Mouse (Mus musculus) kidney, postnatal 4 days (tissue): Measurements from ENCODE around the gene Gm20547.
"Not testable (repeated sequence)": the region's sequence is repeated elsewhere in the genome, so short reads cannot be mapped to it uniquely, and the experiment has no call there.

Source experiments
- DNase-seq, 2 experiments: peaks; one replicate each; pipeline ENCODE4 v3.0.0; 2021; ENCODE audit warnings: mixed read lengths in 2 of 2

Gene Gm20547

DNA sequence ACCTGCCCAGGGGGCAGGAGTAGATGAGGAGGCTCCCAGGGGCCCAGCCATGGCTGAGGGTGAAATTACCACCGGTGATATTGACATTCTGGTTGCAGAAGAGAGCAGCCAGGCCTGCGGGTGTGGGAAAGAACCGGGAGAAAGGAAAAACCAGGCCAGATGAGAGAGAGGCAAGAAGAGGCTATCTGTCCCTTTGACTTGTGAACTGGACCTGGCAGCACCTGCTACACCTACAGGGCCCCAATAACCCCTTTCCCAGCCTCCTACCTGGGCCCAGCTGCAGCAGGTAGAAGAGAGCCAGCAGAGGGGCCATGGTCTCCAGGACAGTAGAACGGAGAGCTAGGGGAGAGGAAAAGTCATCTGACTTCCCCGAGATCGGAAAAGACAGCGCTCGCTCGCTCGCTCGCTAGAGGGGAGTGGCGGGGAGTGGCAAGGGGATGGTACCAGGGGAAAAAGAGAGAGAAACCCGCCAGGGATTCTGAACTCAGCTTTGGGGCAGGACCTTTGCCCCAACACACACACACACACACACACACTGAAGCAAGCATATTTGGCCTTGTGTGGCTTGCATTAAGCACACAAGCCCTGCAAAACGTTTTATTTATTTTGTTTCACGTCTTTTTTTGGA, at the start of gene Gm20547:
Gene Gm20547 (minus strand): TSS at position 360 of the 628 bp plus-strand sequence.
- peak; percentile 18 to 32 for DNase-seq

DNA sequence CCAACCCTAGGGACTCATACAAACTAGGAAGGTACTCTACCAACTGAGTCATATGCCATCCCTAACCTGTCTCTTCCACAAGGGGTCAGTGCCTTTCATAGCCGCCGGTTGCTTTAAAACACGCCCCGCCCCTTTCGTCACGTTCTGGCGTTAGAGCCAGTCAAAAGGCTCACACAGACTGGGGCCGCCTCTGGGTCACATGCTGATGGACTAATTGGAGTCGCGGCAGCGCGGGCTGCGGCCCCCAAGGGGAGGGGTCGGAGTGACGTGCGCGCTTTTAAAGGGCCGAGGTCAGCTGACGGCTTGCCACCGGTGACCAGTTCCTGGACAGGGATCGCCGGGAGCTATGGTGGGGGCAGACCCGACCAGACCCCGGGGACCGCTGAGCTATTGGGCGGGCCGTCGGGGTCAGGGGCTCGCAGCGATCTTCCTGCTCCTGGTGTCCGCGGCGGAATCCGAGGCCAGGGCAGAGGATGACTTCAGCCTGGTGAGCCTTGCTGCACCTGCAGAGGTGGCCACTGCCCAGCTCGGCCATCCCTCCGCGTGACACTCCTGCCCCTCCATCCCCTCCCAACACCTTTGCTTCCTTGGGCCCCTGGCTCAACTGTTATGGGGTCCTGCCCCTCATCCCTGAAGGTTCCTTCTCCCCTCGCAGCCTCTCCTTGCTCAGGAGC, 49.4 kb upstream of the Gm20547 start, which contains the start of gene Neu1:
Gene Neu1 (plus strand): TSS at position 193 of the 674 bp plus-strand sequence.
- peak; percentile 99 for DNase-seq

DNA sequence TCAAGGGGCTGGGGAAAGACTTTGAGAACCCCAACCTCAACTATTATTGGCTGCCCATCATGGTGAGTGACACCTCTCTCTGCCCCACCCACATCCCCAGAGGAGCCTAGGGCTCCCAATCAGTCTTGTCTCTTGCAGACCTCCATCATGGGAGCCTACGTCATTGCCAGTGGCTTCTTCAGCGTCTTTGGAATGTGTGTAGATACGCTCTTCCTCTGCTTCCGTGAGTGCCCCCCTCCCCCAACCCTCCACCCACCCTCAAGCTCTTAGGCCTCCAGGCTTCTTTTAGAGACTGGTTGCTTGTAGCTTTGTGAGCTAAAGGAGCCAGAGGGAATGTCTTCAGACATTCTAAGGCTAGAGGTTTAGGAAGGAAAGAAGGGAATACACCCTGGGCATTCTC, 47.0 kb upstream of the Gm20547 start:
- no peak for DNase-seq

DNA sequence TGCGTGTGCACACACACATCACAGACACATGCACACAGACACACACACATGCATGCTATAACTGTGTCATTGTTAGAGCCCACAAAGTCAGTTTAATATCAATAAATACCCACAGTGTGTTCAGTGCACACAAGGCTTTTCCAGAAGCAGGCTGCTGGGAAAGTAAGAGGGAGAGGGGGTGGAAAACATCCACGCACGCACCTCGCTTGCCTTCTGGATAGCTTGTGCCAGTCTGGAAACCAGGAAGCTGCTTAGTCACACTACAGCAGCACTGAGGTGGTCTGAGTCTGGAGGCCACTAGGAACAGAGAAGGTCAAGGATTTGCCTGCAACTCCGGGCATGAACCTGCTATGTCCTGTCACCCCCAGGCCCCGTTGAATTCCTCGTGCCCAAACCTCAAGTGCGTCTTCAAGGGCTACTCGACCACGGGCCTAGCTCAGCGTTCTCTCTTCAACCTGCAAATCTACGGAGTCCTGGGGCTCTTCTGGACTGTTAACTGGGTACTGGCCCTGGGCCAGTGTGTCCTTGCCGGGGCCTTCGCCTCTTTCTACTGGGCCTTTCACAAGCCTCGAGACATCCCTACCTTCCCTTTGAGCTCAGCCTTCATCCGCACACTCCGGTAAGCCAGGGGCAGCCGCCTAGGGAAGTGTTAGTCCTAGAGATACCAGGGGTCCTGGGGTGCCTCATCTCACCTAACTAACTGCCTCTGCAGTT, 45.6 kb upstream of the Gm20547 start:
- DNase-seq = no peak

DNA sequence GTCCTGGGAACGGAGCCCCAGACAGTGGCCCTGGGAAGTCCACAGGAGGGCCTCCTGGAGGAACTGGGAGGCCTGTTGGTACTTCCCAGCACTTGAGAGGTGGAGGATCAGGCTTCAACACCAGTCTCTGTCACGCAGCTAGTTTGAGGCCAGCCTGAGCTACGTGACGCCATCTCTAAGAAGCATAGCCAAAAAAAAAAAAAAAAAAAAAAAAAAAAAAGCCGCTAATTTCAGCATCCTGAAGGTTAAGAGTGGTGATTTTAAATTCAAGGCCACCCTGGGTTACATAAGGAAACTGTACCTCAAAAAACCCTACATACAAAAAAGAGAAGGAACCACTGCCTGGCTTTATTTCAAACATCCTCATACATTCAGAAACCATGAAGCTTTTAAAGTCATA, 42.4 kb upstream of the Gm20547 start:
- no peak for DNase-seq

DNA sequence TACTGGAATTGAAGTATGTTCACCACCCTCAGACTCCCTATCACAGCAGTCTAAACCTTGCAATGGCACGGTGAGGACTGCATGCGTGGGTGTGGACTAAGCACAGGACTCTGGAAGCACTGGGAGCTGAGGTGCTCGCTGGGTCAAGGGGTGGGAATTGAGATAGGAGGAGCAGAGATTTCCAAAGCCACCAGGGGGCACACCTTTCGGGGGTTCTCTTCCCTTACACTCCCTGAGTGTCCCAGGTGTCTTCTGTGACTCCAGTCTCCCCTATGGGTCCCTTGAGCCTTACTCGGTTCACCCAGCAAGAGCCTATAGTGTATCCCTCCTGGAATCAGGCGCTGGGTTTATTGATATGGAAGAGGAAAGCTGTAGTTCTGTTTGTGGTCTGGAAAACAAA, 41.1 kb upstream of the Gm20547 start:
- DNase-seq = peak; percentile 47 to 53

DNA sequence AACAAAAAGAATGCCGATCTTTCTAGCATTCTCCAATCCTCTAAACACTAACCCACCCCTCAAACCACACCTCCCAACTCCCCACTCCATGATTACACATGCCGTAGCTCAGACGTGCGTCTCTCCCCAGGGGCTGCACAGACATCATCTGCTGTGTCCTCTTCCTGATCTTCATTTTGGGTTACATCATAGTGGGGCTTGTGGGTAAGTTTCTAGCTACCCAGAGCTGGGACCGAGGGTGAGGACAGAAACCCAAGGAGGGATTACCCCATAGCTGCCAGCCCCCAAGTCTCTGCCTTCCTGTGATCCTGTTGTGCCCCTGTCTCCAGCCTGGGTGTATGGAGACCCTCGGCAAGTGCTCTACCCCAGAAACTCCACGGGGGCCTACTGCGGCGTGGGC, 35.3 kb upstream of the Gm20547 start:
- DNase-seq = no peak

DNA sequence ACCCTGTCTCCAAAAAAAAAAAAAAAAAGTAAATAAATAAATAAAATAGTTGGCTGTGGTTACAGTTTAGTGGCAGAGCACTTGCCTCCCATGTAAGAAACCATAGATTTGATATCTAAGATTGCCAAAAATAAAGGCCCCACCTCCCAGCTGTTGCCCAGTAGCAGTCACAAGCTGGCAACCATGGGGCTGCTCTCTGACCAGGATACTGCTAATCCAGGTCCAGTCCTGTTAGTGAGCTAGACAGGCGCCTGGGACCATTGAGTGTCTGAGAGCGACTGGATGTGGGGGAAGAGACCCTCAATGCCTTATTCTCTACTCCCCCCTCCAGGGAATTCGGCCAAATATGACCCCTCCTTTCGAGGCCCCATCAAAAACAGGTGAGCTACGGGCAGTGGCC, 34.5 kb upstream of the Gm20547 start:
- DNase-seq = no peak

DNA sequence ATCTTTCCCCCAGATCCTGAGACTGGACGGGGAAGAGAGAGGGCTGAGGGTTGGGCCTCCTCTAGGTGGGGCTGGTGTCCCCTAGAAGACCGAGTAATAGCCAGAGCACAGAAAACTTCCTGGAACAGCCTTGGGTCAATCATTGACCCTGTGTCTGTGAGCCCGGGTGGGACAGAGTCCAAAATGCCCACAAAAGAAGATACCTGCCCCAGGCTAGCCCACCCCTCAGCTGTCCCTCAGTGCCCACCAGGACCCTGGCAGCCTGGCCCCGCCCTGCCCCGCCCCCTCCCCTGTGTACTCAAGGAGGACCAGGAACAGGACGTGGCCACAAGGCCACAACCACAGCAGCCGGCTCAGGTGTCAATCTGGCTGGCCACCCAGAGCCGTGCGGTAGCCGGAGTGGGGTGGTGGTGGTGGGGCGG, 33.6 kb upstream of the Gm20547 start:
- peak; percentile 73 to 84 for DNase-seq

DNA sequence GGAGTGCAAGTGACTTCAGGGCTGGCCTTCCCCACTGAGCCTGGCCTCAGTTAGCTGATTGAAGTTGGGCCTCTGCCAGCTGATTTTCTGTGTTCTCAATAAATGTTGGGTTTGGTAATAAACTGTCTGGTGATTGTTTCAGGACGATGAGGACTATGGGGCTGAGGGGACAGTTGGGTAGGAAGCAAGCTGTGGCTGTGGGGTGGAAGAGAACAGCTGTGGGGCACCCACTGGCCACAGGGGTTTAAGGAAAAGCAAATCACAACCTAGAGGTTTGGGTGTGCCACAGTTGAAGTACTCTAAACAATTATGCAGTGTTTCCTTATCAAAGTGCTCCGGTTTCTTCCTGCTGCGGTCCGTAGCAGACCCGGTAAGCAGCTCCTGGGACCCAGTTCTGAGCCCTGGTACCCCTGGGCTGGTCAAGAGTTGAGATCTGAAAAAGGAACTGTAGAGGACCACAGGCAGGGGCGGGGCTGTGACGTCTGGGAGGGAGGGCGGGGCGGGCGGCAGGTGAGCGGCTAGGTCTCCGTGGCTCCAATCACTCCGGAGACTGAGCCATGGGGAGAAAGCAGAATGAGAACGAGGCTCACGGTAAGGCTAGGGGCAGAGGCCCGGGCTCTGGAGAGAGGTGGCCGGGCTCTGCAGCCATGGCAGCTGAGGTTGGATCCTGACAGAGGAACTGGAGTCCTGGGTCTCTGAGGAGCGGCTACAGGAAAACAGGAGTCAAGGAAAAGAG, 32.3 kb upstream of the Gm20547 start, which contains the start of gene Slc44a4:
Gene Slc44a4 (plus strand): TSS at position 537 of the 736 bp plus-strand sequence.
- peak; percentile 46 to 67 for DNase-seq

DNA sequence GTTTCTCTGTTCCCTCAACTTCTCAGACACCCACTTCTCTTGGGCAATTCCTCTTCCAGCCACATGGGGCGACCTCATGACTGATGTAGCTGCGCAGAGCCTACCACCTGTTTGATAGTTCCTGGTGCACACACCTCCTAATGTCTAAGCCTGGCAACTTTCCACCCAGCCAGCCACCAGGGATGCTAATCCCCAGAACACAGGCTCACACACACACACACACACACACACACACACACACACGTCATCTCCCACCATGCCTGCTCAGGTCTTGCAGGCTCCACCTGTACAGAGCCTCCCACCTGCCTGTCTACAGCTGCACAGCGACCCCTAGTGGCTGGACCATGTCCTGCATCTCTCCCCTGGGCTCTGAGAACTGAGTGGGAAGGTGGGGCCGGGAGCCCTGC, 30.1 kb upstream of the Gm20547 start:
- DNase-seq = peak; percentile 90 to 92

DNA sequence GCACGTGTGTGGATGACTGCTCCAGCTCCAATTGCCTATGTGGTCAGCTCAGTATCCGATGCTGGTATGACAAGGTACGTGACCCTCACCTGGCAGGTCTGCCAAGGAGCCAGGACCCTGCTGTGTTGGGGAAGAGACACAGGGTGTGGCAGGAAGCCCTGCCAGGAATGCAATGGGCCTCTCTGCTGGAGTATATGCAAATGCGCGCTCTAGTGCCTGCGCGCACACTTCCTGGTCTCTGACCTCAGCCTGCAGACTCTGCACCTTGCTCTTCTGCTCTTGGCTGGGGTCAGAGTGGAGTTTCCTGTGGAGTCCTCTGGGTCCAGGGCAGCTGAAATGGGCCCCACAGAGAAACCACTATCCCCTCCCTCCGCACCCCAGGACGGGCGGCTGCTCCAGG, 29.1 kb upstream of the Gm20547 start:
- peak in 1 of 2 experiments; percentile 40 for DNase-seq

DNA sequence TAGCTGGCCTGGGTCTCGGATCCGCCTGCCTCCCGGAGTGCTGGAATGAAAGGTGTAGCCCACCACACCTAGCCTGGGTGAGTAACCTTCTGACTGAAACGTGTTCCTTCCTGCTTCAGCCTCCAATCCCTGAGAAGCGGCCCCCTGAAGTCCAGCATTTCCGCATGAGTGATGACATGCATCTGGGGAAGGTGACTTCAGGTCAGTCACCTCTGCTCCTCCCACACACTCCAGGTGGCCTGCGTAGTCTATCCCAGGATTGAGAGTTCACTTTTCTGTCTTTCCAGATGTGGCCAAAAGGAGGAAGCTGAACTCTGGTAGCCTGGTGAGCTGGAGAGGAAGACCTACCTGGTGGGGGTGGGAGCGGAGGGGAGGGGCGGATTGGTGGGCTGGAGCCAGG, 21.1 kb upstream of the Gm20547 start:
- DNase-seq = no peak

DNA sequence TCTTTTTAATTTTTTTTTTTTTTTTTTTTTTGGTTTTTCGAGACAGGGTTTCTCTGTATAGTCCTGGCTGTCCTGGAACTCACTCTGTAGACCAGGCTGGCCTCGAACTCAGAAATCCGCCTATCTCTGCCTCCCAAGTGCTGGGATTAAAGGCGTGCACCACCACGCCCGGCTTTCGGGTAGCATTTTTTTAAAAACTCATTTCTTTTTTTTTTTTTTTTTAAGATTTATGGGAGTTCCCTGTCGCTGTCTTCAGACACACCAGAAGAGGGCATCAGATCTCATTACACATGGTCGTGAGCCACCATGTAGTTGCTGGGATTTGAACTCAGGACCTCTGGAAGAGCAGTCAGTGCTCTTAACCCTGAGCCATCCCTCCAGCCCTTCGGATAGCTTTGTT, 20.1 kb upstream of the Gm20547 start:
- DNase-seq = not testable (repeated sequence)

DNA sequence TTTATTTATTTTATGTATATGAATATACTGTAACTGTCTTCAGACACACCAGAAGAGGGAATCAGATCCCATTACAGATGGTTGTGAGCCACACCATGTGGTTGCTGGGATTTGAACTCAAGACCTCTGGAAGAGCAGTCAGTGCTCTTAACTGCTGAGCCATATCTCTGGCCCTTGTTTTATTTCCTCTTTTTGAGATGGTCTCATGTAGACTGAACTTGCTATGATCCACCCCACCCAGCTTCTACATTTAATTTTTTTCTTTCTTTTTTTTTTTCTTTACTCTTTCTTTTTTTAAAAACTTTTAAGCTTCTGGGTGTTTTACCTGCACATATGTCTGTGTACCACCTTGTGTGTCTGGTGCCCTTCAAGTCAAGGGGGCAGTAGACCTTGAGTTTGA, 19.0 kb upstream of the Gm20547 start:
- DNase-seq = not testable (repeated sequence)

DNA sequence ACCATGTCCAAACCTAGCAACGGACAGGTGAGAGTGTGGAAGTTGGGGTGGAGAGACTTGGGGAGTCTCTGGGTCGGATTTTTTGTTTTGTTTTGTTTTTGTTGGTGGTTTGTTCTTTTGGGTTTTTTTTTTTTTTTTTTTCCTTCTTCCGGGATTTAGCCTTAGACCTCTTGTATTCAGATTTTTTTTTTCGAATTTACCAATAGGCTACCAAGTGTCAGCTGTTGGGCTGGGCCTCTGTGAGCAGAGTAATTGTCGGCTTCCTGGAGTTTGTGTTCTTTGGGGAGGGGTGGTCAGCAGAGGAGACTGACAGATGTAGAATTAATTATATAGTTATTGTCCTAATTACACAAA, 18.0 kb upstream of the Gm20547 start:
- peak; percentile 35 to 55 for DNase-seq

DNA sequence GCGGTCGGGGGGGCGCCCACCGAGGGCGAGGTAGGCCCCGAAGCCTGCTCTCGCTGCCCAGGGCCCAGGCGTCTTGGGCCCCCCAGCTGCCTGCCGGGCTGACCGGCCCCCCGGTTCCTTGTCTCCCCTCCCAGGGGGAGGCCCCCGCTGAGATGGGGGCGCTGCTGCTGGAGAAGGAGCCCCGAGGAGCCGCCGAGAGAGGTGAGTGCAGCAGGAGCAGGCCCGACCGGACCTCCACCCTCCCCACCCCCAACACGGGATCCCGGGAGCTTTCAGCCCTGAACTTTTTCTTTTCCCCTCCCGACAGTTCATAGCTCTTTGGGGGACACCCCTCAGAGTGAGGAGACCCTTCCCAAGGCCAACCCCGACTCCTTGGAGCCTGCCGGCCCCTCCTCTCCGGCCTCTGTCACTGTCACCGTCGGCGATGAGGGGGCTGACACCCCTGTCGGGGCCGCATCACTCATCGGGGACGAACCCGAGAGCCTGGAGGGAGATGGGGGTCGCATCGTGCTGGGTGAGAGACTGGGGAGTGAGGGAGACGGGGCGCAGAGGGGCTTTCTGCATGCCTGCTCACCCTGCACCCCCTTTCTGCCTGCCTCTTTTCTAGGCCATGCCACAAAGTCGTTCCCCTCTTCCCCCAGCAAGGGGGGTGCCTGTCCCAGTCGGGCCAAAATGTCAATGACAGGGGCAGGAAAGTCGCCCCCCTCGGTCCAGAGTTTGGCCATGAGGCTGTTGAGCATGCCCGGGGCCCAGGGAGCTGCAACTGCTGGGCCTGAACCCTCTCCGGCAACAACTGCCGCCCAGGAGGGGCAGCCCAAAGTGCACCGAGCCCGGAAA, 17.4 kb upstream of the Gm20547 start:
- DNase-seq = peak; percentile 61 to 73

DNA sequence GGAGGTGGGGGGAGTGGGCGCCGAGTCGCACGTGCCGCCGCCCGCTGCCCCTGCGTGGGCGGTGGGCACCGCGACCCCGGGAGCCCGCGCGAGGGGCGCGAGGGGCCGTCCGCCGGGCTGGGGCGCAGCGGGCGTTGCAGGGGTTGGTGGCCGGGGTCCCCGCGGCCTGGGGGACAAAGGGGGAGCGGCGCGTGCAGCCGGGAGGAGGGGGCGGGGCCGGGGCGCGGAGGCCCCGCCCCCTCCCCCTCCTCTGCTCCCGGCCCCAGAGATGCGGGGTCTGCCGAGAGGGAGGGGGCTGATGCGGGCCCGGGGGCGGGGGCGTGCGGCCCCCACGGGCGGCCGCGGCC, 16.8 kb upstream of the Gm20547 start:
- peak; percentile 62 to 72 for DNase-seq

DNA sequence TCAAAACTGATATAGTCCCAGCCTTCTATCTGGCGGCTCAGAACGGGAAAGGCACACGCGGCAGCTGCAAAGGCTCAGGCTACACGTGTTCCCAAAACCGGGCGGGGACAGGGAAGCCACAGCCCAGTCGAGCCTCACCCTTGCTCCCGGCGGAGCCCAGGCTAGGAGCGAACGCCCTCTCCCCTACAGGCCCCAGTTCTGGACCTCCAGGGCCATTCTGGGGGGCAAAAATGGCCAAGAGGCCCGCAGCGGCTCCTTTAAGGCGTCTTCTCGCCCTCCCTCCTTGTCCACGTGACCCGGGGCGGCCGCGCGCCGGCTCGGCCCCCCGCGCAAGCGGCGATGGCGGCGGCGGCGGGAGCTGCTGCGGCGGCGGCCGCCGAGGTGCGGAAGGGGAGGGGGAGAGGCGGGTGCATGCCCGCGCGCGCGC, 16.3 kb upstream of the Gm20547 start, which contains the start of the genes C2 and Ehmt2:
Gene C2 (minus strand): TSS at position 106 of the 427 bp plus-strand sequence.
Gene Ehmt2 (plus strand): TSS at position 310 of the 427 bp plus-strand sequence.
- peak; percentile 83 to 91 for DNase-seq

DNA sequence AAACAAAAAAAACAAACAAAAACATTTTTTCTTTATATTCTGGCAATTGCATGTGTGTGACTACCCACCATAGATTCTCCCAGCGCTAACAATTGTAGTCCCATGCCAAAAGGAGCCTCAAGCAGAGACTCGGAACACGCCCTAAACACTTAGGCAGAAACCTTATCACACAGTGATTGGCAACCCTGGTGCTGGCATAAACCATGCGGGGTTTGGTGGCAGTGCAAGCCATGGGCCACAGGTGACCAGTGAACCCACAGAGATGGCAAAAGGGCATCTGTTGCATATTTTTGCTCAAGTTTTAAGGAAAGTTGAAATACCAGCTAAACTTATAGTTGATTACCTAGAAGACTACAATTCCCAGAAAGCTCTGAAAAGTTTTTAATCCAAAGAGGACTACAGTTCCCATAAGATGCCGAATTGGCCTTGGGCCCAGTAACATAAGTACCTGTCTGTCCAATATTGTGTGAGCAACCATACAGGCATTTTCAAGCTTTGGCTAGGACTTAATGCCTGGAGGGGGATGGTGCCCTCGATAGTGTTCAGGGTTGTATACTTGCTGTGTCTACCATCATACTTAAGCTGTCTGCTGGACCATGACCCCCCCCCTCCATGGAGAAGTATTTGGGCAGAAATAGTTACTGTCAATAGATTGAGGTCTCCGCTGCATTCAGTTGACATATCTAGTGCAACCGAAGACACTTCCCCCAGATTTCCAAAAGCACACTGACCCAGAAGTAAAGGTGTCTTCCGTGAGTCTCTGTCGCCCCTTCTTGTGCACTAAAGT, 15.7 kb upstream of the Gm20547 start:
- DNase-seq = peak; percentile 50 to 65

DNA sequence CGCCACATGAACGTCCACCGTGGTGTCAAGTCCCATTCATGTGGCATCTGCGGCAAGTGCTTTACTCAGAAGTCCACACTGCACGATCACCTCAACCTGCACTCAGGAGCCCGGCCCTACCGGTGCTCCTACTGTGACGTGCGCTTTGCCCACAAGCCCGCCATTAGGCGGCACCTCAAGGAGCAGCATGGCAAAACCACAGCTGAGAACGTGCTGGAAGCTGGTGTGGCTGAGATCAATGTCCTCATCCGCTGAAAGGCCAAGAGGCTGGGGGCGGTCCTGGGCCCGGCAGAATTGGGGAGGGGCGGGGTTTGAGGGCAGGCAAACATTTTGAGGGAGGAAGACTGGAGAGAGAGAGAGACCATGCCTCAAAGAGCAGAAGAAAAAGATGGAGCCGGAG, 14.5 kb upstream of the Gm20547 start:
- DNase-seq = peak; percentile 26 to 38
